Mouse (Mus musculus) Patski (cell line): ENCODE results near the gene Cd2ap. TPM values are rescaled to one million over a fixed set of nuclear protein-coding genes. Genes with fewer than 3 reads are reported as not detected.

Source experiments
- ATAC-seq: fragments of 100-300 bp; one replicate; pipeline ENCODE4 v1.8.0; 2021
- CTCF ChIA-PET: fragments of 350-600 bp; sonication (Branson Sonifier 250); formaldehyde crosslinking; loops from one replicate; lab custom pipeline; 2022; ENCODE audit warnings: inconsistent platforms; lab: Charles Lee
- POLR2A ChIA-PET: fragments of 350-600 bp; sonication (Branson Sonifier 250); formaldehyde crosslinking; loops from one replicate; lab custom pipeline; 2022; ENCODE audit warnings: antibody characterized with exemption, inconsistent platforms; lab: Charles Lee
- DNase-seq: peaks from one replicate; pipeline ENCODE4 v3.0.0-alpha.2; 2011; ENCODE audit warnings: low read depth, low spot score
- H3K27me3 ChIP-seq: fragments of 371-371 bp; one replicate; pipeline ENCODE4 v1.5.1; 2021
- CTCF ChIP-seq: fragments of 100-300 bp; IDR thresholded peaks from one replicate; pipeline ENCODE4 v1.5.1; 2021
- in situ Hi-C: fragments of 300-500 bp; cut with MboI; formaldehyde crosslinking; loops from 3 replicates; pipeline ENCODE4 v1.11.1; 2018; ENCODE audit warnings: low pct_unique_long_range_greater_than_20kb, mixed read lengths
- polyA plus RNA-seq: library from polyadenylated mRNA; unstranded; gene quantifications from one replicate; pipeline ENCODE4 v1.2.3, GENCODE M21; 2021

The Cd2ap gene
- polyA plus RNA-seq, 1 experiment from 2014 or later: 110 TPM

GRCm38 (mm10) chr17:42870465-42870864 is 6.0 kb downstream of the Cd2ap start:
- ChIA-PET CTCF (interaction anchor here (1.8 kb wide), 1 partner anchor 69 kb away, joined by 5 read pairs; no protein-coding TSS in a partner anchor), POLR2A (no interaction called here)
- DNase-seq (no peak), ATAC-seq (no peak)
- no peak for TF ChIP-seq CTCF
- no peaks in the 10 kb centered on the region for H3K27me3 ChIP-seq
- in situ Hi-C loops: loop anchor here (10.0 kb wide), 1 partner anchor 74 kb away; no protein-coding TSS in a partner anchor

GRCm38 (mm10) chr17:42863186-42863585 is 13.3 kb downstream of the Cd2ap start:
- ChIA-PET CTCF (interaction anchor here (2.3 kb wide), 1 partner anchor 81 kb away, joined by 6 read pairs; no protein-coding TSS in a partner anchor), POLR2A (interaction anchor here (0.7 kb wide), 1 partner anchor 699 kb away, joined by 3 read pairs; no protein-coding TSS in a partner anchor)
- ATAC-seq (no peak), DNase-seq (no peak)
- in situ Hi-C loops: no loop called here
- TF ChIP-seq CTCF: no peak
- H3K27me3 ChIP-seq: no peaks in the 10 kb centered on the region

DNA sequence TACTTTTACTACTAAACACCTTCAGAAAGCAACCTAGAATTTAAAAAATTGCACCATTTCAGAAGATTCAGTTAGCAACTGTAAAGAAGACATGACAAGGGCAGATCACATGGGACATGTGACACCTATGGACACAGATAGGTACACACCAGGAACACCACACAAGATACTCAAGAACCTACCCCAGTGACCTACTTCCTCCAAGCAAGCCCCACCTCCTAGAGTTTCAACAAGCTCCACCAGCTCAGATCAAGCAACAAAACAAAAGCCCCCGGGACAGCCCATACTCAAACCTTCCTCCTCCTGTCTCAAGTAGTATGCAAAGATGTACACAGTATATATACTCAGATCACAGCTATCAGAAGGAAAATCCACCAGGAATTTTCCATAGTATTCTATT is 16.1 kb downstream of the Cd2ap start:
- CTCF ChIA-PET: interaction anchor here (1.3 kb wide), 1 partner anchor 11 kb away, joined by 3 read pairs; no protein-coding TSS in a partner anchor
- no peak for DNase-seq
- ATAC-seq: no peak
- in situ Hi-C loops: no loop called here
- POLR2A ChIA-PET: no interaction called here
- TF ChIP-seq CTCF: no peak
- no peaks in the 10 kb centered on the region for H3K27me3 ChIP-seq

DNA sequence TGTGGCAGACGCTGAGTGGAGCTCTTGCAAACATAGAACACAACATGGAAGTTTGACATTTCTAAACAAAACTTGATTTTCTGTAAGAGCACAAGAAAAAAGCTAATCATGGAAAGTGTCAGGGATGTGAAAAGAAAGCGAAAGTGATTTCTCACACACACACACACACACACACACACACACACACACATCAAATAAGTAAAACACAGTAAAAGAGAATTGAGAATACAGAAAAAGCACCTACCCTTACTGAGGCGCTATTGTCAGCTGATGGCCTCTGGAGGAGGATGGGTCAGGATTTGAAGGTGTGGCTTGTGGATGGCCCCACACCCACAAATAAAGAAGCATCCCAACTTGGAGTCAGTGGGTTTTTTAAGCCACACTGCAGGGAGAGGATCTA is 19.0 kb downstream of the Cd2ap start:
- no peak for ATAC-seq
- ChIA-PET POLR2A (no interaction called here), CTCF (interaction anchor here (1.5 kb wide), 1 partner anchor 10 kb away, joined by 5 read pairs; no protein-coding TSS in a partner anchor)
- DNase-seq: no peak
- no peak for TF ChIP-seq CTCF
- H3K27me3 ChIP-seq: no peaks in the 10 kb centered on the region
- in situ Hi-C loops: no loop called here

GRCm38 (mm10) chr17:42847108-42847507 is 29.4 kb downstream of the Cd2ap start:
- no peak for TF ChIP-seq CTCF
- ATAC-seq (no peak), DNase-seq (no peak)
- ChIA-PET POLR2A (interaction anchor here (0.6 to 0.7 kb wide), 3 partner anchors 8 to 191 kb away, joined by 3 to 4 read pairs (median 3); no protein-coding TSS in a partner anchor), CTCF (interaction anchor here (0.5 to 1.1 kb wide), 4 partner anchors 10 to 612 kb away, joined by 3 to 5 read pairs (median 3); no protein-coding TSS in a partner anchor)
- H3K27me3 ChIP-seq: no peaks in the 10 kb centered on the region
- in situ Hi-C loops: no loop called here

DNA sequence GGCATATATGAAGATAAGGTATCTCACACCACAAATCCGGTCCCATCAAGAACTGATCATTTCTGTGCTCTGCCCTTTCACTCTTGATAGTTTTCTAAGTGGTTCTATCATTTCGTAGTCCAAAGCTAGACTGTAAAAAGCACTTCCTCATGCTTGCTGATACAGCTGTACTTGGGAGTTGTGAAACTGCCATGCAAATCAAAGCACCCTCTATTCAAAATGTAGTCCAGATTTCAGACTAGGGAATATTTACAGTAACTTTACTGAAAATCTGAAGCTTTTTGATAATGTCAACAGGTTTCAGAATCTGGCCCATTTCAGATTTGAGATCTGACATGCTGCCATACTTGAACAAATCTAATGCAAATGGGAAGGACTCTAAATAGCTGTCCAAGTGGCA is 39.3 kb downstream of the Cd2ap start:
- ChIA-PET CTCF (interaction anchor here (0.9 to 1.7 kb wide), 4 partner anchors 9 to 107 kb away, joined by 3 to 9 read pairs (median 4); no protein-coding TSS in a partner anchor), POLR2A (no interaction called here)
- ATAC-seq (no peak), DNase-seq (no peak)
- no peak for TF ChIP-seq CTCF
- no peaks in the 10 kb centered on the region for H3K27me3 ChIP-seq
- in situ Hi-C loops: loop anchor here (10.0 kb wide), 1 partner anchor 108 kb away; no protein-coding TSS in a partner anchor

- no peak for DNase-seq
- ChIA-PET POLR2A (no interaction called here), CTCF (interaction anchor here (1.2 kb wide), 1 partner anchor 121 kb away, joined by 4 read pairs; no protein-coding TSS in a partner anchor)
- in situ Hi-C loops: no loop called here
- ATAC-seq: no peak
- no peaks in the 10 kb centered on the region for H3K27me3 ChIP-seq
- TF ChIP-seq CTCF: no peak
Measured at GRCm38 (mm10) chr17:42822787-42823186, 53.7 kb downstream of the Cd2ap start.

DNA sequence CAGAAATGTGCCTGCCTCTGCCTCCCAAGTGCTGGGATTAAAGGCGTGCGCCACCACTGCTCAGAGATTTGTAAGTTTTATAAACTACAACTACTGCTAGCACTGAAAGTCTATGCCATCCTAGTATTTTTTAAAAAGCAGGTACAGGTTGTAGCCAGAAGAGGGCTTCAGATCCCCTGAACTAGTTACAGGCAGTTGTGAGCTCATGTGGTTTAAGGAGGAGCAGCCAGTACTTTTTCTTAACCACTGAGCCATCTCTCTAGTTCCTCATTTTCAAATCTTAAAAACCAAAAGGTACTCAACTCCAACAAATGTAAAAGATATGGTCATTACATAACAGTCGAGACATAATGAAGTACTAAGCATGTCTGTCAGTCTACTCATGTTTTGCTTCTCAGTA is 61.1 kb downstream of the Cd2ap start:
- TF ChIP-seq CTCF: peak; percentile 22
- DNase-seq (no peak), ATAC-seq (no peak)
- CTCF ChIA-PET: interaction anchor here (0.7 to 1.3 kb wide), 2 partner anchors 11 to 19 kb away, joined by 3 read pairs; no protein-coding TSS in a partner anchor
- in situ Hi-C loops: no loop called here
- POLR2A ChIA-PET: no interaction called here
- H3K27me3 ChIP-seq: no peaks in the 10 kb centered on the region

DNA sequence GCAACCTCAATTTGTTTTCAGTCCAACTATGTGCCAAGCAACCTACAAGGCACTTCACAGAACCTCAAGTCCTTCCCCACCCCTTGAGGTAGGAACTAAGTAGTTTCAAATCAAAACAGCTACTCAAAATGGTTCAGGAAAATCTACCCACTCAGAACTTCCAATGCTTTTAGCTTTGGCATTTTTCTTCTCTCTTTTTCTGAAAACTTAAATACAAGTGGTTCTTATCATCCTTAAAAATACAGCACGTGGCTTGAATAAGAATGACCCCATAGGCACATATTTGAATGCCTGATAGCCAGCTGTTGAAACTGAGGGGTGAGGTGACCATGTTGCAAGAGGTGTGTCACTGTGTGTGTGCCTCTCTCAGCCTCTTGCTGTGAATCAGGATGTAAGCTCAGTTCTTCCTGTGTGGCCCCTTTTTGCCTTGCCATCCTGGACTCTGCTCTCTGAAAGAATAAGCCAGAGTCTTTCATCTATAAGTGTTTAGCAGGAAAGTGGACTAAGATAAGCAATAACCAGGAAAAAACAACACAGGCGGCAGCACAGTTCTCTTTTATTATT is 84.0 kb downstream of the Cd2ap start:
- DNase-seq: no peak
- ChIA-PET POLR2A (no interaction called here), CTCF (interaction anchor here (1.3 kb wide), 1 partner anchor 16 kb away, joined by 3 read pairs; no protein-coding TSS in a partner anchor)
- TF ChIP-seq CTCF: no peak
- H3K27me3 ChIP-seq: no peaks in the 10 kb centered on the region
- in situ Hi-C loops: loop anchor here (25.0 kb wide), 4 partner anchors 130 to 1830 kb away; no protein-coding TSS in a partner anchor
- ATAC-seq: no peak

GRCm38 (mm10) chr17:42790787-42791186 is 85.7 kb downstream of the Cd2ap start:
- in situ Hi-C loops: loop anchor here (25.0 kb wide), 4 partner anchors 128 to 1828 kb away; no protein-coding TSS in a partner anchor
- TF ChIP-seq CTCF: no peak
- DNase-seq: no peak
- H3K27me3 ChIP-seq: no peaks in the 10 kb centered on the region
- no peak for ATAC-seq
- ChIA-PET CTCF (interaction anchor here (1.0 kb wide), 1 partner anchor 27 kb away, joined by 4 read pairs; no protein-coding TSS in a partner anchor), POLR2A (no interaction called here)

- ChIA-PET CTCF (no interaction called here), POLR2A (no interaction called here)
- ATAC-seq: no peak
- in situ Hi-C loops: loop anchor here (25.0 kb wide), 4 partner anchors 127 to 1827 kb away; no protein-coding TSS in a partner anchor
- no peak for TF ChIP-seq CTCF
- no peak for DNase-seq
- H3K27me3 ChIP-seq: no peaks in the 10 kb centered on the region
Measured at GRCm38 (mm10) chr17:42789723-42790122, 86.7 kb downstream of the Cd2ap start.
